Mouse (Mus musculus): ENCODE data around the gene Noxo1. TPM values are rescaled to one million over a fixed set of nuclear protein-coding genes. Genes with fewer than 3 reads are reported as not detected.
A peak's percentile ranks its signal among the peaks of the same experiment; 100 is the strongest.

Gene Noxo1
- total RNA-seq, 2 experiments from 2014 or later = 2.5 to 3.0 TPM

GRCm38 (mm10) chr17:24743896-24744295, 47.9 kb downstream of the Noxo1 start:
- no peak for DNase-seq

- no peak for DNase-seq
Observed at GRCm38 (mm10) chr17:24744381-24744780, 48.3 kb downstream of the Noxo1 start.

- DNase-seq = peak; percentile 68 to 83
Observed at GRCm38 (mm10) chr17:24745526-24746497, 49.8 kb downstream of the Noxo1 start.

GRCm38 (mm10) chr17:24746986-24747385, 51.0 kb downstream of the Noxo1 start:
- DNase-seq = no peak

Other genes with a start within 250 kb of the Noxo1 start
- gene E4f1, start 225.9 kb upstream of the Noxo1 start, total RNA-seq (2021) = 10 to 100 TPM; 30.3 to 42.7 TPM
- gene Pgp, start 225.8 kb upstream of the Noxo1 start, total RNA-seq (2021) = 10 to 100 TPM; 62.3 to 66.4 TPM
- gene Bricd5, start 222.3 kb upstream of the Noxo1 start, total RNA-seq (2021) = 1 to 10 TPM; 1.9 to 2.6 TPM
- 10 to 100 TPM; 40.7 to 45.0 TPM for gene Mlst8, start 217.2 kb upstream of the Noxo1 start, total RNA-seq (2021)
- 100 to 1,000 TPM; 158 to 160 TPM for gene Caskin1, start 207.6 kb upstream of the Noxo1 start, total RNA-seq (2021)
- gene Traf7, start 168.3 kb upstream of the Noxo1 start, total RNA-seq (2021) = 10 to 100 TPM; 86.7 to 95.1 TPM
- 10 to 100 TPM; 72.9 to 76.8 TPM for gene Rab26, start 162.0 kb upstream of the Noxo1 start, total RNA-seq (2021)
- 10 to 100 TPM; 84.9 to 95.3 TPM for gene Pkd1, start 146.4 kb upstream of the Noxo1 start, total RNA-seq (2021)
- gene Tsc2, start 63.6 kb upstream of the Noxo1 start, total RNA-seq (2021) = 100 to 1,000 TPM; 181 to 184 TPM
- gene Nthl1, start 63.6 kb upstream of the Noxo1 start, total RNA-seq (2021) = 1 to 10 TPM; 3.9 to 6.9 TPM
- gene Slc9a3r2, start 45.9 kb upstream of the Noxo1 start, total RNA-seq (2021) = 10 to 100 TPM; 41.1 to 43.3 TPM
- 1 to 10 TPM; 1.7 to 2.9 TPM for gene Npw, start 37.8 kb upstream of the Noxo1 start, total RNA-seq (2021)
- 10 to 100 TPM; 38.2 to 43.5 TPM for gene Zfp598, start 26.5 kb upstream of the Noxo1 start, total RNA-seq (2021)
- 100 to 1,000 TPM; 152 to 165 TPM for gene Syngr3, start 6.3 kb upstream of the Noxo1 start, total RNA-seq (2021)
- gene Gfer, start 78 bp upstream of the Noxo1 start, total RNA-seq (2021) = 10 to 100 TPM; 17.0 to 22.7 TPM
- 10 to 100 TPM; 26.1 to 29.4 TPM for gene Tbl3, start 11.4 kb downstream of the Noxo1 start, total RNA-seq (2021)
- not detected for gene Rnf151, start 21.8 kb downstream of the Noxo1 start, total RNA-seq (2021)
- gene Rps2, start 21.9 kb downstream of the Noxo1 start, total RNA-seq (2021) = 100 to 1,000 TPM; 326 to 349 TPM
- gene Ndufb10, start 28.2 kb downstream of the Noxo1 start, total RNA-seq (2021) = 100 to 1,000 TPM; 199 to 228 TPM
- gene Rpl3l, start 31.6 kb downstream of the Noxo1 start, total RNA-seq (2021) = under 1 TPM in 1 of 2 experiments, not detected in 1; 0.56 TPM
- gene Msrb1, start 40.4 kb downstream of the Noxo1 start, total RNA-seq (2021) = 10 to 100 TPM; 42.1 to 45.6 TPM
- gene Hs3st6, start 56.8 kb downstream of the Noxo1 start, total RNA-seq (2021) = not detected
- not detected for gene Meiob, start 108.1 kb downstream of the Noxo1 start, total RNA-seq (2021)
- 100 to 1,000 TPM; 131 to 134 TPM for gene Hagh, start 143.9 kb downstream of the Noxo1 start, total RNA-seq (2021)
- gene Fahd1, start 154.1 kb downstream of the Noxo1 start, total RNA-seq (2021) = 10 to 100 TPM; 18.3 to 23.0 TPM
- gene Igfals, start 169.8 kb downstream of the Noxo1 start, total RNA-seq (2021) = under 1 TPM in 1 of 2 experiments, not detected in 1; 0.33 TPM
- 10 to 100 TPM; 33.2 to 37.1 TPM for gene Nubp2, start 190.1 kb downstream of the Noxo1 start, total RNA-seq (2021)
- gene Spsb3, start 190.4 kb downstream of the Noxo1 start, total RNA-seq (2021) = 10 to 100 TPM; 39.2 to 42.8 TPM
- 10 to 100 TPM; 57.5 to 70.4 TPM for gene Eme2, start 198.9 kb downstream of the Noxo1 start, total RNA-seq (2021)
- gene Mrps34, start 198.9 kb downstream of the Noxo1 start, total RNA-seq (2021) = 10 to 100 TPM; 75.3 to 75.9 TPM
- gene Nme3, start 200.3 kb downstream of the Noxo1 start, total RNA-seq (2021) = 10 to 100 TPM; 60.0 to 67.5 TPM
- 100 to 1,000 TPM; 384 to 406 TPM for gene Mapk8ip3, start 240.7 kb downstream of the Noxo1 start, total RNA-seq (2021)